22 mouse cellular contexts compared by ENCODE assay signal in genomic region chr10:101997612-101998011, GRCm38 (mm10).
"Had no signal": no experiment of that assay in that cellular context is flagged by ENCODE, and none has a peak within 500 bp of the region (broad histone marks: within the 10 kb centered on the region; RNA-seq: fewer than 3 reads in every experiment).

No protein-coding gene starts in this region.

- H3K27me3 ChIP-seq: kidney, embryonic 15.5 days; limb, embryonic 13.5 days; liver, embryonic 12.5 days; liver, embryonic 15.5 days; lung, embryonic 15.5 days; megakaryocyte, embryonic 14.5 days; midbrain, embryonic 13.5 days; neural tube, embryonic 13.5 days had no signal

- H3K4me3 ChIP-seq: kidney, embryonic 15.5 days; left cerebral cortex, adult 2 months; limb, embryonic 13.5 days; liver, embryonic 12.5 days; liver, embryonic 15.5 days; lung, embryonic 15.5 days; megakaryocyte, embryonic 14.5 days; midbrain, embryonic 10.5 days; midbrain, embryonic 13.5 days; myocyte; neural tube, embryonic 13.5 days had no signal

- H3K36me3 ChIP-seq: kidney, embryonic 15.5 days; limb, embryonic 13.5 days; liver, embryonic 12.5 days; liver, embryonic 15.5 days; lung, embryonic 15.5 days; midbrain, embryonic 10.5 days; midbrain, embryonic 13.5 days; neural tube, embryonic 13.5 days had no signal

- H3K27ac ChIP-seq: kidney, embryonic 15.5 days; left cerebral cortex, adult 2 months; limb, embryonic 13.5 days; liver, embryonic 12.5 days; liver, embryonic 15.5 days; lung, embryonic 15.5 days; midbrain, embryonic 10.5 days; midbrain, embryonic 13.5 days; neural tube, embryonic 13.5 days had no signal

- ATAC-seq: liver, embryonic 12.5 days; midbrain, embryonic 13.5 days; midbrain, embryonic 16.5 days had no signal

- H3K4me1 ChIP-seq: kidney, embryonic 15.5 days; limb, embryonic 13.5 days; liver, embryonic 12.5 days; liver, embryonic 15.5 days; lung, embryonic 15.5 days; megakaryocyte, embryonic 14.5 days; midbrain, embryonic 10.5 days; midbrain, embryonic 13.5 days; neural tube, embryonic 13.5 days had no signal

- DNase-seq: kidney, adult 8-10 months; kidney, postnatal 10 days; kidney, postnatal 36 days; layer of hippocampus, postnatal 36 days; left cerebral cortex, postnatal 4 days; liver; lung, adult 18-20 months; lung, postnatal 10 days; lung, postnatal 36 days; thymus, postnatal 25 days had no signal

- H3K4me2 ChIP-seq: kidney, embryonic 15.5 days; limb, embryonic 13.5 days; liver, embryonic 12.5 days; liver, embryonic 15.5 days; lung, embryonic 15.5 days; midbrain, embryonic 13.5 days; neural tube, embryonic 13.5 days had no signal

- H3K9ac ChIP-seq: kidney, embryonic 15.5 days; limb, embryonic 13.5 days; liver, embryonic 12.5 days; liver, embryonic 15.5 days; lung, embryonic 15.5 days; midbrain, embryonic 13.5 days; neural tube, embryonic 13.5 days had no signal

- H3K9me3 ChIP-seq: kidney, embryonic 15.5 days; limb, embryonic 13.5 days; liver, embryonic 12.5 days; liver, embryonic 15.5 days; lung, embryonic 15.5 days; megakaryocyte, embryonic 14.5 days; midbrain, embryonic 10.5 days; midbrain, embryonic 13.5 days; neural tube, embryonic 13.5 days had no signal
